Mouse (Mus musculus) CD4-positive helper T cell, adult 2 months (primary cell): ENCODE measurements at regions not wholly inside any gene's neighbourhood (a gene's known extent, or its start where the extent isn't known, plus 50 kb on each side); places are given as distances from the start of the nearest gene placed in this dataset.

Source experiments
- DNase-seq: peaks from one replicate; pipeline ENCODE4 v3.0.0-alpha.2; 2012; ENCODE audit warnings: low read depth, missing footprints, low spot score

- DNase-seq = no peak
These were observed 334.9 kb downstream of the Pik3r1 start for GRCm38 (mm10) chr13:101433162-101433561.

GRCm38 (mm10) chr13:101427426-101428221 is 340.4 kb downstream of the Pik3r1 start:
- DNase-seq = no peak

GRCm38 (mm10) chr13:101426461-101426860 is 341.6 kb downstream of the Pik3r1 start:
- no peak for DNase-seq

- no peak for DNase-seq
These were observed 345.9 kb downstream of the Pik3r1 start for GRCm38 (mm10) chr13:101422082-101422481.

GRCm38 (mm10) chr13:101419457-101420025 is 348.5 kb downstream of the Pik3r1 start:
- no peak for DNase-seq

GRCm38 (mm10) chr13:101418272-101418671 is 349.7 kb downstream of the Pik3r1 start:
- no peak for DNase-seq

- DNase-seq = no peak
These were observed 359.1 kb downstream of the Pik3r1 start for GRCm38 (mm10) chr13:101408885-101409284.

- DNase-seq = no peak
These were observed 360.4 kb downstream of the Pik3r1 start for GRCm38 (mm10) chr13:101407633-101408032.

GRCm38 (mm10) chr13:101373581-101374189 is 394.3 kb downstream of the Pik3r1 start:
- no peak for DNase-seq

- DNase-seq = no peak
These were observed 396.1 kb downstream of the Pik3r1 start for GRCm38 (mm10) chr13:101371906-101372305.

- DNase-seq = no peak
These were observed 399.8 kb downstream of the Pik3r1 start for GRCm38 (mm10) chr13:101368170-101368569.

- no peak for DNase-seq
These were observed 412.7 kb downstream of the Pik3r1 start for GRCm38 (mm10) chr13:101355363-101355762.

GRCm38 (mm10) chr13:101351123-101351522 is 416.9 kb downstream of the Pik3r1 start:
- no peak for DNase-seq

- no peak for DNase-seq
These were observed 418.7 kb downstream of the Pik3r1 start for GRCm38 (mm10) chr13:101349354-101349753.

GRCm38 (mm10) chr13:101338280-101338872 is 429.6 kb downstream of the Pik3r1 start:
- no peak for DNase-seq

- no peak for DNase-seq
These were observed 449.4 kb downstream of the Pik3r1 start for GRCm38 (mm10) chr13:101318621-101319020.

- no peak for DNase-seq
These were observed 451.7 kb downstream of the Pik3r1 start for GRCm38 (mm10) chr13:101316336-101316735.

GRCm38 (mm10) chr13:101314040-101314439 is 454.0 kb downstream of the Pik3r1 start:
- no peak for DNase-seq

- no peak for DNase-seq
These were observed 456.2 kb downstream of the Pik3r1 start for GRCm38 (mm10) chr13:101311634-101312314.

- no peak for DNase-seq
These were observed 459.3 kb downstream of the Pik3r1 start for GRCm38 (mm10) chr13:101308724-101309123.

- DNase-seq = no peak
These were observed 462.2 kb downstream of the Pik3r1 start for GRCm38 (mm10) chr13:101305695-101306413.
